In genomic region chr2:122164293-122164692, GRCm38 (mm10) we compare ENCODE assay signal across 14 mouse cellular contexts. TPM values are rescaled to one million over a fixed set of nuclear protein-coding genes. Genes with fewer than 3 reads are reported as not detected.
A peak's percentile ranks its signal among the peaks of the same experiment; 100 is the strongest.
DNase-seq lines count a peak whose midpoint lies in the region; ATAC-seq and TF ChIP-seq lines count a peak whose summit lies in the region.
"Had no signal": no experiment of that assay in that cellular context is flagged by ENCODE, and none has a peak within 500 bp of the region (broad histone marks: within the 10 kb centered on the region; RNA-seq: fewer than 3 reads in every experiment).

No protein-coding gene starts in this region.

- no peak for DNase-seq in heart, postnatal 10 days
- DNase-seq in 3134 (ENCODE audit: extremely low read depth, insufficient read length, low spot score) (peak; percentile 66), NIH3T3 (ENCODE audit: low read depth) (peak; percentile 84)
- DNase-seq in midbrain, postnatal 0 days (ENCODE audit: low spot score), result no peak
- DNase-seq in gastrocnemius, postnatal 10 days, result no peak
- no peak for DNase-seq in cerebellum, adult 18-20 months
- DNase-seq: kidney, postnatal 14 days; lung, adult 2 months had no signal

- intact Hi-C loops in heart, postnatal 10 days (cut with DNase I), result no loop called here

- ATAC-seq in heart, embryonic 16.5 days (replicated peaks; ENCODE audit: extremely low read depth, insufficient read depth, low FRiP score), result no peak
- no peak for ATAC-seq in limb, embryonic 15.5 days (ENCODE audit: insufficient number of reproducible peaks, low FRiP score, low TSS enrichment, low read depth)
- ATAC-seq in midbrain, postnatal 0 days (ENCODE audit: low FRiP score), result no peak

- no peaks in the 10 kb centered on the region for H3K36me3 ChIP-seq in heart, embryonic 16.5 days (ENCODE audit: control insufficient read depth, insufficient read depth)
- H3K36me3 ChIP-seq in limb, embryonic 15.5 days, result no peaks in the 10 kb centered on the region
- H3K36me3 ChIP-seq in midbrain, postnatal 0 days (ENCODE audit: insufficient read depth, low read length), result no peaks in the 10 kb centered on the region
- H3K36me3 ChIP-seq: forebrain, embryonic 10.5 days; heart, embryonic 15.5 days; neural tube, embryonic 12.5 days had no signal

- no peak overlapping the region for H3K4me2 ChIP-seq in heart, embryonic 16.5 days (ENCODE audit: low read depth, low read length)
- H3K4me2 ChIP-seq in limb, embryonic 15.5 days, result no peak overlapping the region
- H3K4me2 ChIP-seq in midbrain, postnatal 0 days (ENCODE audit: low read depth, low read length, poor library complexity, severe bottlenecking), result no peak overlapping the region
- H3K4me2 ChIP-seq: heart, embryonic 15.5 days; neural tube, embryonic 12.5 days had no signal

- H3K4me3 ChIP-seq in heart, embryonic 16.5 days (ENCODE audit: low read length), result no peak overlapping the region
- H3K4me3 ChIP-seq in limb, embryonic 15.5 days, result no peak overlapping the region
- no peak overlapping the region for H3K4me3 ChIP-seq in midbrain, postnatal 0 days (ENCODE audit: low read depth, low read length)
- H3K4me3 ChIP-seq: forebrain, embryonic 10.5 days; heart, embryonic 15.5 days; neural tube, embryonic 12.5 days had no signal

- 75% methylated on average over 11 of the region's 11 CpGs for WGBS in heart, embryonic 16.5 days
- 71% methylated on average over 11 of the region's 11 CpGs for WGBS in limb, embryonic 15.5 days
- 87% methylated on average over 11 of the region's 11 CpGs for WGBS in midbrain, postnatal 0 days

- peaks cover 8% of the 10 kb centered on the region for H3K4me1 ChIP-seq in heart, embryonic 16.5 days (ENCODE audit: control insufficient read depth, insufficient read depth, low read length)
- 0 out of 2 replicates have a peak, but pooled peaks cover 10% of the 10 kb centered on the region for H3K4me1 ChIP-seq in limb, embryonic 15.5 days
- H3K4me1 ChIP-seq in midbrain, postnatal 0 days (ENCODE audit: insufficient read depth, low read length), result no peaks in the 10 kb centered on the region
- H3K4me1 ChIP-seq: neural tube, embryonic 12.5 days had no signal

- no peaks in the 10 kb centered on the region for H3K27me3 ChIP-seq in heart, embryonic 16.5 days (ENCODE audit: control insufficient read depth, insufficient read depth, low read length)
- H3K27me3 ChIP-seq in limb, embryonic 15.5 days, result no peaks in the 10 kb centered on the region
- no peaks in the 10 kb centered on the region for H3K27me3 ChIP-seq in midbrain, postnatal 0 days (ENCODE audit: insufficient read depth, low read length)
- H3K27me3 ChIP-seq: heart, embryonic 15.5 days; neural tube, embryonic 12.5 days had no signal

- H3K9me3 ChIP-seq in heart, embryonic 16.5 days (replicated peaks; ENCODE audit: control insufficient read depth, low read length), result no peaks in the 10 kb centered on the region
- H3K9me3 ChIP-seq in limb, embryonic 15.5 days, result no peaks in the 10 kb centered on the region
- no peaks in the 10 kb centered on the region for H3K9me3 ChIP-seq in midbrain, postnatal 0 days (ENCODE audit: low read length)
- H3K9me3 ChIP-seq: forebrain, embryonic 10.5 days; heart, embryonic 15.5 days; neural tube, embryonic 12.5 days had no signal

- no peak for TF ChIP-seq CTCF in midbrain, postnatal 0 days (IDR thresholded peaks at IDR 0.05)

- peak overlapping the region; percentile 36; the same call in 1 of the 2 replicates for H3K27ac ChIP-seq in heart, embryonic 16.5 days (ENCODE audit: low read length)
- peak overlapping the region; percentile 69; the same call in 1 of the 2 replicates for H3K27ac ChIP-seq in limb, embryonic 15.5 days
- no peak overlapping the region for H3K27ac ChIP-seq in midbrain, postnatal 0 days (ENCODE audit: low read depth, low read length)
- H3K27ac ChIP-seq: forebrain, embryonic 10.5 days; heart, embryonic 15.5 days; neural tube, embryonic 12.5 days had no signal

- H3K9ac ChIP-seq in heart, embryonic 16.5 days (ENCODE audit: low read length), result no peak overlapping the region
- no peak overlapping the region for H3K9ac ChIP-seq in limb, embryonic 15.5 days
- H3K9ac ChIP-seq in midbrain, postnatal 0 days (replicated peaks; ENCODE audit: low read length, poor library complexity, severe bottlenecking), result no peak overlapping the region
- H3K9ac ChIP-seq: heart, embryonic 15.5 days; neural tube, embryonic 12.5 days had no signal

RNA-seq across cellular contexts. Expression of gene Trim69, which starts 3.8 kb away (rescaled TPM):
- 0.14 TPM in 1 of 2 replicates, not detected in the other for polyA plus RNA-seq in heart, embryonic 16.5 days (2015; fragmentation: Nextera tagmentation; extraction: Ambion mirVana)
- not detected for total RNA-seq in heart, postnatal 10 days (2021)
- polyA plus RNA-seq in limb, embryonic 15.5 days (2015; fragmentation: Nextera tagmentation; extraction: Ambion mirVana), result 0.10 TPM in 1 of 2 replicates, not detected in the other
- total RNA-seq in midbrain, postnatal 0 days (2014; rRNA removed), result not detected in 2 replicates
- polyA plus RNA-seq in midbrain, postnatal 0 days (2015; fragmentation: Nextera tagmentation; extraction: Ambion mirVana), result not detected in 2 replicates
- total RNA-seq in gastrocnemius, postnatal 10 days (2021), result not detected
- total RNA-seq: ES-E14 had no signal
- polyA plus RNA-seq: forebrain, embryonic 10.5 days; heart, embryonic 15.5 days; neural tube, embryonic 12.5 days had no signal

RNA-seq across cellular contexts. Expression of gene B2m, which starts 16.8 kb away (rescaled TPM):
- polyA plus RNA-seq in heart, embryonic 16.5 days (2015; fragmentation: Nextera tagmentation; extraction: Ambion mirVana), result 233 and 403 TPM in 2 replicates
- 100 to 1,000 TPM; 130 to 134 TPM for total RNA-seq in heart, postnatal 10 days (2021)
- 344 and 349 TPM in 2 replicates for polyA plus RNA-seq in limb, embryonic 15.5 days (2015; fragmentation: Nextera tagmentation; extraction: Ambion mirVana)
- 106 and 108 TPM in 2 replicates for total RNA-seq in midbrain, postnatal 0 days (2014; rRNA removed)
- polyA plus RNA-seq in midbrain, postnatal 0 days (2015; fragmentation: Nextera tagmentation; extraction: Ambion mirVana), result 147 and 161 TPM in 2 replicates
- total RNA-seq in gastrocnemius, postnatal 10 days (2021), result 100 to 1,000 TPM; 109 to 137 TPM

RNA-seq across cellular contexts. Expression of gene Patl2, which starts 21.7 kb away (rescaled TPM):
- polyA plus RNA-seq in heart, embryonic 16.5 days (2015; fragmentation: Nextera tagmentation; extraction: Ambion mirVana), result 0.18 TPM in 1 of 2 replicates, not detected in the other
- total RNA-seq in heart, postnatal 10 days (2021), result not detected
- not detected in 2 replicates for polyA plus RNA-seq in limb, embryonic 15.5 days (2015; fragmentation: Nextera tagmentation; extraction: Ambion mirVana)
- 0.16 TPM in 1 of 2 replicates, not detected in the other for total RNA-seq in midbrain, postnatal 0 days (2014; rRNA removed)
- polyA plus RNA-seq in midbrain, postnatal 0 days (2015; fragmentation: Nextera tagmentation; extraction: Ambion mirVana), result 0.06 TPM in 1 of 2 replicates, not detected in the other
- not detected for total RNA-seq in gastrocnemius, postnatal 10 days (2021)
- polyA plus RNA-seq: forebrain, embryonic 10.5 days; lung, adult 2 months; neural tube, embryonic 12.5 days had no signal

RNA-seq across cellular contexts. Expression of gene Terb2, which starts 21.8 kb away (rescaled TPM):
- polyA plus RNA-seq in heart, embryonic 16.5 days (2015; fragmentation: Nextera tagmentation; extraction: Ambion mirVana), result not detected in 2 replicates
- not detected for total RNA-seq in heart, postnatal 10 days (2021)
- polyA plus RNA-seq in limb, embryonic 15.5 days (2015; fragmentation: Nextera tagmentation; extraction: Ambion mirVana), result not detected in 2 replicates
- total RNA-seq in midbrain, postnatal 0 days (2014; rRNA removed), result not detected in 2 replicates
- not detected in 2 replicates for polyA plus RNA-seq in midbrain, postnatal 0 days (2015; fragmentation: Nextera tagmentation; extraction: Ambion mirVana)
- not detected for total RNA-seq in gastrocnemius, postnatal 10 days (2021)
- polyA plus RNA-seq: forebrain, embryonic 10.5 days; heart, embryonic 15.5 days; lung, adult 2 months; neural tube, embryonic 12.5 days had no signal

RNA-seq across cellular contexts. Expression of gene Spg11, which starts 46.1 kb away (rescaled TPM):
- polyA plus RNA-seq in heart, embryonic 16.5 days (2015; fragmentation: Nextera tagmentation; extraction: Ambion mirVana), result 4.5 and 5.1 TPM in 2 replicates
- total RNA-seq in heart, postnatal 10 days (2021), result 10 to 100 TPM; 12.1 to 12.2 TPM
- 7.3 and 7.5 TPM in 2 replicates for polyA plus RNA-seq in limb, embryonic 15.5 days (2015; fragmentation: Nextera tagmentation; extraction: Ambion mirVana)
- 20.1 and 25.3 TPM in 2 replicates for total RNA-seq in midbrain, postnatal 0 days (2014; rRNA removed)
- 4.0 and 4.9 TPM in 2 replicates for polyA plus RNA-seq in midbrain, postnatal 0 days (2015; fragmentation: Nextera tagmentation; extraction: Ambion mirVana)
- 1 to 10 TPM; 7.6 to 8.9 TPM for total RNA-seq in gastrocnemius, postnatal 10 days (2021)

Comparison
In these comparisons a context has a peak if more than half of its experiments do, and no peak if none do; other contexts are left out.
1. DNase-seq: peak in 3134 (single experiment) and NIH3T3 (single experiment); none in heart, postnatal 10 days (0 of 2), midbrain, postnatal 0 days (single experiment), gastrocnemius, postnatal 10 days (single experiment) and cerebellum, adult 18-20 months (0 of 2).